Mouse (Mus musculus): ENCODE measurements around the gene Gm20517. TPM values are rescaled to one million over a fixed set of nuclear protein-coding genes. Genes with fewer than 3 reads are reported as not detected.

Gm20517 gene
- polyA plus RNA-seq, 1 experiment from 2014 or later, result 1.2 TPM

GRCm38 (mm10) chr17:47568951-47569527, 42.4 kb upstream of the Gm20517 start:
- no peak for TF ChIP-seq CTCF (IDR thresholded peaks at IDR 0.05; ENCODE audit: low read depth)

GRCm38 (mm10) chr17:47571621-47572020, 39.8 kb upstream of the Gm20517 start:
- 52% methylated on average over 7 of the region's 7 CpGs for WGBS
- no peak for ATAC-seq
- TF ChIP-seq CTCF (IDR thresholded peaks at IDR 0.05; ENCODE audit: low read depth), result no peak
- H3K27me3 ChIP-seq (replicated peaks; ENCODE audit: control insufficient read depth, insufficient read depth, low read length), result no peaks in the 10 kb centered on the region
- H3K4me1 ChIP-seq (replicated peaks; ENCODE audit: control insufficient read depth, insufficient read depth, low read length), result no peaks in the 10 kb centered on the region
- H3K27ac ChIP-seq (ENCODE audit: low read depth, low read length), result no peak overlapping the region
- no peak overlapping the region for H3K4me2 ChIP-seq (replicated peaks; ENCODE audit: low read depth)
- no peak overlapping the region for H3K9ac ChIP-seq (ENCODE audit: low read depth, low read length)
- no peaks in the 10 kb centered on the region for H3K9me3 ChIP-seq (ENCODE audit: control insufficient read depth)
- no peak overlapping the region for H3K4me3 ChIP-seq (ENCODE audit: low read depth, low read length)
- no peaks in the 10 kb centered on the region for H3K36me3 ChIP-seq (ENCODE audit: control insufficient read depth, insufficient read depth)

More at GRCm38 (mm10) chr17:47568951-47569527, 42.4 kb upstream of the Gm20517 start:
- Histone ChIP-seq H3K4me3 (ENCODE audit: low read depth, low read length) (no peak overlapping the region), H3K27ac (ENCODE audit: low read depth, low read length) (no peak overlapping the region), H3K36me3 (ENCODE audit: control insufficient read depth, insufficient read depth) (no peaks in the 10 kb centered on the region), H3K4me2 (replicated peaks; ENCODE audit: low read depth) (no peak overlapping the region), H3K27me3 (replicated peaks; ENCODE audit: control insufficient read depth, insufficient read depth, low read length) (no peaks in the 10 kb centered on the region), H3K9me3 (ENCODE audit: control insufficient read depth) (no peaks in the 10 kb centered on the region), H3K4me1 (replicated peaks; ENCODE audit: control insufficient read depth, insufficient read depth, low read length) (no peaks in the 10 kb centered on the region), H3K9ac (ENCODE audit: low read depth, low read length) (no peak overlapping the region)
- no peak for ATAC-seq
- 86% methylated on average over 10 of the region's 10 CpGs for WGBS

GRCm38 (mm10) chr17:47572436-47572835, 39.0 kb upstream of the Gm20517 start:
- Histone ChIP-seq H3K9me3 (ENCODE audit: control insufficient read depth) (no peaks in the 10 kb centered on the region), H3K4me3 (ENCODE audit: low read depth, low read length) (no peak overlapping the region), H3K36me3 (ENCODE audit: control insufficient read depth, insufficient read depth) (no peaks in the 10 kb centered on the region), H3K4me1 (replicated peaks; ENCODE audit: control insufficient read depth, insufficient read depth, low read length) (no peaks in the 10 kb centered on the region), H3K27ac (ENCODE audit: low read depth, low read length) (no peak overlapping the region), H3K4me2 (replicated peaks; ENCODE audit: low read depth) (no peak overlapping the region), H3K9ac (ENCODE audit: low read depth, low read length) (no peak overlapping the region), H3K27me3 (replicated peaks; ENCODE audit: control insufficient read depth, insufficient read depth, low read length) (no peaks in the 10 kb centered on the region)
- ATAC-seq, result no peak
- no peak for TF ChIP-seq CTCF (IDR thresholded peaks at IDR 0.05; ENCODE audit: low read depth)

GRCm38 (mm10) chr17:47574028-47574427, 37.4 kb upstream of the Gm20517 start:
- Histone ChIP-seq H3K4me2 (replicated peaks; ENCODE audit: low read depth) (no peak overlapping the region), H3K36me3 (ENCODE audit: control insufficient read depth, insufficient read depth) (no peaks in the 10 kb centered on the region), H3K9me3 (ENCODE audit: control insufficient read depth) (no peaks in the 10 kb centered on the region), H3K4me3 (ENCODE audit: low read depth, low read length) (no peak overlapping the region), H3K27ac (ENCODE audit: low read depth, low read length) (no peak overlapping the region), H3K27me3 (replicated peaks; ENCODE audit: control insufficient read depth, insufficient read depth, low read length) (no peaks in the 10 kb centered on the region), H3K9ac (ENCODE audit: low read depth, low read length) (no peak overlapping the region), H3K4me1 (replicated peaks; ENCODE audit: control insufficient read depth, insufficient read depth, low read length) (no peaks in the 10 kb centered on the region)
- ATAC-seq, result no peak
- WGBS, result 72% methylated on average over 8 of the region's 8 CpGs
- TF ChIP-seq CTCF (IDR thresholded peaks at IDR 0.05; ENCODE audit: low read depth), result no peak

GRCm38 (mm10) chr17:47574830-47575229, 36.6 kb upstream of the Gm20517 start:
- ATAC-seq, result no peak
- H3K27me3 ChIP-seq (replicated peaks; ENCODE audit: control insufficient read depth, insufficient read depth, low read length), result no peaks in the 10 kb centered on the region
- H3K4me2 ChIP-seq (replicated peaks; ENCODE audit: low read depth), result no peak overlapping the region
- H3K4me3 ChIP-seq (ENCODE audit: low read depth, low read length), result no peak overlapping the region
- no peaks in the 10 kb centered on the region for H3K9me3 ChIP-seq (ENCODE audit: control insufficient read depth)
- TF ChIP-seq CTCF (IDR thresholded peaks at IDR 0.05; ENCODE audit: low read depth), result no peak
- no peak overlapping the region for H3K27ac ChIP-seq (ENCODE audit: low read depth, low read length)
- 71% methylated on average over 11 of the region's 11 CpGs for WGBS
- no peaks in the 10 kb centered on the region for H3K36me3 ChIP-seq (ENCODE audit: control insufficient read depth, insufficient read depth)
- no peaks in the 10 kb centered on the region for H3K4me1 ChIP-seq (replicated peaks; ENCODE audit: control insufficient read depth, insufficient read depth, low read length)
- no peak overlapping the region for H3K9ac ChIP-seq (ENCODE audit: low read depth, low read length)

- H3K36me3 ChIP-seq (ENCODE audit: control insufficient read depth, insufficient read depth), result no peaks in the 10 kb centered on the region
- H3K9ac ChIP-seq (ENCODE audit: low read depth, low read length), result no peak overlapping the region
- no peaks in the 10 kb centered on the region for H3K27me3 ChIP-seq (replicated peaks; ENCODE audit: control insufficient read depth, insufficient read depth, low read length)
- H3K4me2 ChIP-seq (replicated peaks; ENCODE audit: low read depth), result no peak overlapping the region
- no peaks in the 10 kb centered on the region for H3K9me3 ChIP-seq (ENCODE audit: control insufficient read depth)
- ATAC-seq, result no peak
- H3K4me1 ChIP-seq (replicated peaks; ENCODE audit: control insufficient read depth, insufficient read depth, low read length), result no peaks in the 10 kb centered on the region
- no peak overlapping the region for H3K27ac ChIP-seq (ENCODE audit: low read depth, low read length)
- WGBS, result 88% methylated on average over 6 of the region's 6 CpGs
- no peak for TF ChIP-seq CTCF (IDR thresholded peaks at IDR 0.05; ENCODE audit: low read depth)
- no peak overlapping the region for H3K4me3 ChIP-seq (ENCODE audit: low read depth, low read length)
Observed at GRCm38 (mm10) chr17:47578655-47579054, 32.7 kb upstream of the Gm20517 start.

GRCm38 (mm10) chr17:47580962-47581361, 30.4 kb upstream of the Gm20517 start:
- no peak for ATAC-seq

More at GRCm38 (mm10) chr17:47580962-47581361, 30.4 kb upstream of the Gm20517 start:
- Histone ChIP-seq H3K27ac (ENCODE audit: low read depth, low read length) (no peak overlapping the region), H3K9ac (ENCODE audit: low read depth, low read length) (no peak overlapping the region), H3K4me1 (replicated peaks; ENCODE audit: control insufficient read depth, insufficient read depth, low read length) (no peaks in the 10 kb centered on the region), H3K4me2 (replicated peaks; ENCODE audit: low read depth) (no peak overlapping the region), H3K27me3 (replicated peaks; ENCODE audit: control insufficient read depth, insufficient read depth, low read length) (no peaks in the 10 kb centered on the region), H3K9me3 (ENCODE audit: control insufficient read depth) (no peaks in the 10 kb centered on the region), H3K36me3 (ENCODE audit: control insufficient read depth, insufficient read depth) (0 out of 2 replicates have a peak, but pooled peaks cover 3% of the 10 kb centered on the region), H3K4me3 (ENCODE audit: low read depth, low read length) (no peak overlapping the region)
- no peak for TF ChIP-seq CTCF (IDR thresholded peaks at IDR 0.05; ENCODE audit: low read depth)
- 64% methylated on average over 4 of the region's 4 CpGs for WGBS
